Mouse (Mus musculus) CH12.LX (cell line): Measurements from ENCODE around the gene Vmn2r101. TPM values are rescaled to one million over a fixed set of nuclear protein-coding genes. Genes with fewer than 3 reads are reported as not detected.

Experiments used
- DNase-seq: peaks from one replicate; pipeline ENCODE4 v3.0.0-alpha.2; 2013; ENCODE audit errors: extremely low read depth
- H3K27ac ChIP-seq: 2 replicates; pipeline ENCODE4 v1.5.1; 2012; ENCODE audit warnings: low read depth, mild to moderate bottlenecking, control low read depth, moderate library complexity; ENCODE audit not compliant: insufficient read depth
- H3K27me3 ChIP-seq: replicated peaks from 2 replicates; pipeline ENCODE3; 2012; ENCODE audit warnings: inconsistent platforms
- H3K36me3 ChIP-seq, 2 experiments: replicated peaks in 1 of 2; 2 replicates each; pipeline versions ENCODE3 to v1.6.1; 2012; ENCODE audit warnings: inconsistent platforms in 1 of 2, low read length in 1 of 2, mild to moderate bottlenecking in 1 of 2, mixed read lengths in 1 of 2, moderate library complexity in 1 of 2; ENCODE audit not compliant: control insufficient read depth in 1 of 2, insufficient read depth in 1 of 2
- H3K4me1 ChIP-seq, 2 experiments: 2 replicates each; pipeline ENCODE4 v1.6.1; 2012; ENCODE audit warnings: inconsistent platforms in 1 of 2, moderate library complexity in 1 of 2; ENCODE audit not compliant: insufficient read depth in 2 of 2, control insufficient read depth in 1 of 2
- H3K4me2 ChIP-seq: 2 replicates; pipeline ENCODE4 v1.6.1; 2012; ENCODE audit warnings: low read depth, mild to moderate bottlenecking, control low read depth; ENCODE audit not compliant: poor library complexity, insufficient read depth, severe bottlenecking
- H3K4me3 ChIP-seq, 3 experiments: fragments of 150-350 bp in 1 of 3; sonication (generic) in 1 of 3; replicated peaks in 1 of 3; 2 replicates each; pipeline versions ENCODE3 to v1.5.1; 2011 to 2012; ENCODE audit warnings: low read depth in 2 of 3, low read length in 2 of 3, mild to moderate bottlenecking in 2 of 3, moderate library complexity in 2 of 3, control low read depth in 1 of 3, improper control_type of control experiment in 1 of 3, inconsistent platforms in 1 of 3, mixed read lengths in 1 of 3; ENCODE audit not compliant: poor library complexity in 1 of 3
- H3K79me2 ChIP-seq: replicated peaks from 2 replicates; pipeline ENCODE4 v1.6.1; 2012; ENCODE audit warnings: mild to moderate bottlenecking, moderate library complexity; ENCODE audit not compliant: control insufficient read depth, poor library complexity, insufficient read depth, severe bottlenecking; ENCODE audit errors: extremely low read depth
- H3K9ac ChIP-seq: 2 replicates; pipeline ENCODE4 v1.6.1; 2012; ENCODE audit warnings: low read depth, mild to moderate bottlenecking, control low read depth, moderate library complexity; ENCODE audit not compliant: insufficient read depth
- H3K9me3 ChIP-seq: replicated peaks from 2 replicates; pipeline ENCODE3; 2012; ENCODE audit warnings: low read length, inconsistent platforms, mixed read lengths
- CHD2 ChIP-seq: IDR thresholded peaks from 2 replicates; pipeline ENCODE4 v1.6.1; 2011; ENCODE audit warnings: low read length, improper control_type of control experiment
- E2F4 ChIP-seq: IDR thresholded peaks from 2 replicates; pipeline ENCODE4 v1.6.1; 2011; ENCODE audit warnings: low read depth, low read length, improper control_type of control experiment; ENCODE audit not compliant: insufficient replicate concordance
- ETS1 ChIP-seq: conservative IDR thresholded peaks from 2 replicates; pipeline ENCODE4 v1.6.1; 2012; ENCODE audit warnings: low read depth, mild to moderate bottlenecking, inconsistent platforms, low read length, improper control_type of control experiment, moderate library complexity
- HCFC1 ChIP-seq: IDR thresholded peaks from 2 replicates; pipeline ENCODE4 v1.6.1; 2012; ENCODE audit warnings: low read depth, mild to moderate bottlenecking, inconsistent platforms, low read length, improper control_type of control experiment
- JUND ChIP-seq: conservative IDR thresholded peaks from 2 replicates; pipeline ENCODE4 v1.6.1; 2011; ENCODE audit warnings: low read depth, low read length, improper control_type of control experiment
- MAFK ChIP-seq: IDR thresholded peaks from 2 replicates; pipeline ENCODE4 v1.6.1; 2011; ENCODE audit warnings: low read length, improper control_type of control experiment; ENCODE audit not compliant: insufficient replicate concordance
- MAZ ChIP-seq: IDR thresholded peaks from 2 replicates; pipeline ENCODE4 v1.6.1; 2012; ENCODE audit warnings: low read depth, mild to moderate bottlenecking, inconsistent platforms, low read length, improper control_type of control experiment, moderate library complexity
- MXI1 ChIP-seq: IDR thresholded peaks from 2 replicates; pipeline ENCODE4 v1.6.1; 2011; ENCODE audit warnings: mild to moderate bottlenecking, low read depth, low read length, improper control_type of control experiment
- MYC ChIP-seq: IDR thresholded peaks from 2 replicates; pipeline ENCODE4 v1.6.1; 2011; ENCODE audit warnings: low read depth, mild to moderate bottlenecking, improper control_type of control experiment, low read length
- NELFE ChIP-seq: IDR thresholded peaks from 2 replicates; pipeline ENCODE4 v1.6.1; 2011; ENCODE audit warnings: low read depth, low read length, improper control_type of control experiment
- NRF1 ChIP-seq: IDR thresholded peaks from 2 replicates; pipeline ENCODE4 v1.6.1; 2014; ENCODE audit warnings: low read depth, mild to moderate bottlenecking, inconsistent platforms, low read length, improper control_type of control experiment, moderate library complexity
- POLR2AphosphoS2 ChIP-seq: IDR thresholded peaks from 2 replicates; pipeline ENCODE4 v1.6.1; 2011; ENCODE audit warnings: low read depth, low read length, improper control_type of control experiment
- SMC3 ChIP-seq: IDR thresholded peaks from 2 replicates; pipeline ENCODE4 v1.6.1; 2011; ENCODE audit warnings: low read depth, low read length, improper control_type of control experiment
- TBP ChIP-seq: conservative IDR thresholded peaks from 2 replicates; pipeline ENCODE4 v1.6.1; 2011; ENCODE audit warnings: low read depth, low read length, improper control_type of control experiment
- TCF12 ChIP-seq: IDR thresholded peaks from 2 replicates; pipeline ENCODE4 v1.6.1; 2014; ENCODE audit warnings: low read depth, mild to moderate bottlenecking, inconsistent platforms, low read length, improper control_type of control experiment
- UBTF ChIP-seq: IDR thresholded peaks from 2 replicates; pipeline ENCODE4 v1.6.1; 2012; ENCODE audit warnings: low read depth, mild to moderate bottlenecking, inconsistent platforms, low read length, improper control_type of control experiment, moderate library complexity
- USF1 ChIP-seq: IDR thresholded peaks from 2 replicates; pipeline ENCODE4 v1.6.1; 2014; ENCODE audit warnings: low read depth, mild to moderate bottlenecking, inconsistent platforms, low read length, improper control_type of control experiment
- ZKSCAN1 ChIP-seq: IDR thresholded peaks from 2 replicates; pipeline ENCODE4 v1.6.1; 2012; ENCODE audit warnings: low read depth, inconsistent platforms, low read length, improper control_type of control experiment, borderline replicate concordance
- ZMIZ1 ChIP-seq: IDR thresholded peaks from 2 replicates; pipeline ENCODE4 v1.6.1; 2012; ENCODE audit warnings: low read depth, mild to moderate bottlenecking, inconsistent platforms, low read length, improper control_type of control experiment
- dilution Hi-C: fragments of 300-500 bp; cut with MboI; formaldehyde crosslinking; loops from 2 replicates; pipeline ENCODE4 v1.14.3; 2020; ENCODE audit warnings: low sequenced_read_pairs; ENCODE audit not compliant: extremely low pct_unique_long_range_greater_than_20kb, extremely low pct_ligation_motif_present
- in situ Hi-C: fragments of 300-500 bp; cut with MboI; formaldehyde crosslinking; loops from 3 replicates; pipeline ENCODE4 v1.14.3; 2019; ENCODE audit warnings: low sequenced_read_pairs, low pct_ligation_motif_present, low pct_unique_long_range_greater_than_20kb, mixed read lengths
- polyA plus RNA-seq: library from polyadenylated mRNA; unstranded; fragments of >175 nt; gene quantifications from 2 replicates; pipeline ENCODE4 v1.2.1, GENCODE M21; 2012; ENCODE audit warnings: low read depth; ENCODE audit not compliant: insufficient read length
- total RNA-seq, 2 experiments: library from RNA; depleted of rRNA; stranded (reverse); fragments of 300-350 nt in 1 of 2; fragments of >200 nt in 1 of 2; gene quantifications; 2 replicates each; pipeline ENCODE4 v1.2.3; 2012 to 2014

Gene Vmn2r101
- total RNA-seq (2012; rRNA removed) (not detected in 2 replicates), total RNA-seq (2014; rRNA removed) (not detected in 2 replicates), polyA plus RNA-seq (not detected in 2 replicates)

DNA sequence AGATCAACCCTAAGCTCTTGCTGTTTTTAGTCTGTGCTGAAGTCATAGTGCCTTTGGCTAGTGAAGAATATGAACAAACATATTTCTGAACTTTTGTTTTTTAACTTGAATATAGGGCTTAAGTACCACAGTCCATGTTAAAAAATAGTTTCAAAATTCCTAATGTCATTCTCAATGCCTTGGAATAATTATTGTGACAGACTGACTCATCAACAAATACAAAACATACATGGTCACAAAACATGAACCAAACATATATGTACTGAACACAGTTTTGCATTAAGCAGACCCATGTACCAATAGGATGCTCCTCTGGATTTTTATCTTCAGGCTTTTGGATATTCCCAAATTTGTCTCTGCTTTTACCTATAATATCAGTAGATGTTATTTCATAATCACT lies at the start of gene Vmn2r101:
Gene Vmn2r101 (plus strand): TSS at position 301 of the 400 bp plus-strand sequence.
- Histone ChIP-seq H3K79me2 (no peaks in the 10 kb centered on the region), H3K4me2 (no peak within 1 kb of the TSS), H3K4me3 (no peak within 1 kb of the TSS), H3K27me3 (no peaks in the 10 kb centered on the region), H3K9me3 (peaks cover 6% of the 10 kb centered on the region), H3K27ac (no peak within 1 kb of the TSS), H3K9ac (no peak within 1 kb of the TSS), H3K36me3 (no peaks in the 10 kb centered on the region), H3K4me1 (no peaks in the 10 kb centered on the region)
- dilution Hi-C loops (no loop called here), in situ Hi-C loops (no loop called here)
- TF ChIP-seq CHD2: no peak
- TF ChIP-seq POLR2AphosphoS2: no peak
- no peak for TF ChIP-seq SMC3
- no peak for TF ChIP-seq E2F4
- no peak for TF ChIP-seq USF1
- DNase-seq: no peak

DNA sequence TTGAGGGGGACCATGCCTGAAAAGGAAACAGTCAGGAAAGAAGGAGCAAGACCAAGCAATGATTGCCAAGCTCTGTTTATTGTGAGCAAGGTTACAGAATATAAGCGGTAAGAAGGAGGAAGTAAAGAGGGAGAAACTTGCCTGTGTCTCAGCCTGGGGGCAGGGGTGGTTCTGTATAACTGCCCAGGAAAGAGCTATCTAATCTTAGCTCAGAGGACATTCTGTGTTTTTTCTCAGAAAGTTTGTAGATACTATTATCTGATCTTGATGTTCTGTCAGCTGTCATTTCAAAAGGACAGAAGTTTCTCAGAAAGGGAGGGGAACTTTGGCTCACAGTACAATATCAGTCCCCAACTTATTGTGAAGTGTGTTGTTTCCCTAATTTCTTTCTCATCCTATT lies 52.3 kb downstream of the Vmn2r101 start:
- Histone ChIP-seq H3K79me2 (no peaks in the 10 kb centered on the region), H3K9ac (no peak overlapping the region), H3K4me1 (no peaks in the 10 kb centered on the region), H3K9me3 (peaks cover 20% of the 10 kb centered on the region), H3K27me3 (no peaks in the 10 kb centered on the region), H3K4me2 (no peak overlapping the region), H3K4me3 (no peak overlapping the region), H3K36me3 (no peaks in the 10 kb centered on the region), H3K27ac (no peak overlapping the region)
- TF ChIP-seq TBP (no peak), NELFE (no peak), MXI1 (no peak), HCFC1 (no peak), ETS1 (no peak)
- in situ Hi-C loops (no loop called here), dilution Hi-C loops (no loop called here)
- DNase-seq: no peak

DNA sequence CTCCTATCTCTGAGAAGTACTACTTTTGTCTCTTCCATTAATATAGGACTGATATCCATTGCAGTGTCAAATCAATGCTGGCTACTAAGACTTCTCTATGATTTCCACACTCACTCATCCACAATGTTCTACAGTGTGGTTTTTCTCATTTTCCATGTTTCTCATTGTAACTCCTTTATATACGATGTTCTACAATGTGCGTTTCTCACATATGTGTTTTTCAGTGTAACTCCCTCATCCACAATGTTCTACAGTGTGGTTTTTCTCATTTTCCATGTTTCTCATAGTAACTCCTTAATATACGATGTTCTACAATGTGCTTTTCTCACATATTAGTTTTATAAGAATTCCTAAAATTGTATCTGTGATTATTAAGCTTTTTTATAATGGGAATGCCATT lies 81.4 kb downstream of the Vmn2r101 start:
- no peak for TF ChIP-seq TCF12
- no peak for TF ChIP-seq ZMIZ1
- TF ChIP-seq TBP: no peak
- TF ChIP-seq MYC: no peak
- no peak for TF ChIP-seq UBTF
- no peak for TF ChIP-seq SMC3
- TF ChIP-seq ETS1: no peak
- TF ChIP-seq ZKSCAN1: no peak
- TF ChIP-seq POLR2AphosphoS2: no peak
- TF ChIP-seq NRF1: no peak
- no peak for TF ChIP-seq MAZ
- TF ChIP-seq JUND: no peak
- no peak for TF ChIP-seq MAFK
- no peaks in the 10 kb centered on the region for H3K4me1 ChIP-seq
- H3K79me2 ChIP-seq: no peaks in the 10 kb centered on the region
- DNase-seq: no peak
- no peaks in the 10 kb centered on the region for H3K27me3 ChIP-seq
- in situ Hi-C loops: no loop called here
- no peak overlapping the region for H3K9ac ChIP-seq
- no peak overlapping the region for H3K4me3 ChIP-seq
- no peaks in the 10 kb centered on the region for H3K36me3 ChIP-seq
- dilution Hi-C loops: no loop called here
- no peak overlapping the region for H3K27ac ChIP-seq
- peaks cover 2% of the 10 kb centered on the region for H3K9me3 ChIP-seq
- no peak overlapping the region for H3K4me2 ChIP-seq
